Mouse (Mus musculus) G1E (cell line): ENCODE measurements at regions not wholly inside any gene's neighbourhood (a gene's known extent, or its start where the extent isn't known, plus 50 kb on each side); places are given as distances from the start of the nearest gene placed in this dataset.

ENCODE experiments used
- ATAC-seq: 2 replicates; pipeline ENCODE4 v1.8.0; 2016; ENCODE audit warnings: mild to moderate bottlenecking; ENCODE audit not compliant: insufficient number of reproducible peaks, poor library complexity, low FRiP score, severe bottlenecking; ENCODE audit errors: extremely low read depth
- DNase-seq: peaks from one replicate; pipeline ENCODE4 v3.0.0; 2012; ENCODE audit warnings: low spot score
- H3K27me3 ChIP-seq: 2 replicates; pipeline ENCODE4 v1.6.1; 2012; ENCODE audit warnings: mild to moderate bottlenecking, low read length, inconsistent platforms; ENCODE audit not compliant: insufficient read depth
- H3K36me3 ChIP-seq: replicated peaks from 2 replicates; pipeline ENCODE3; 2012; ENCODE audit warnings: mild to moderate bottlenecking, inconsistent platforms
- H3K4me1 ChIP-seq: 2 replicates; pipeline ENCODE4 v1.6.1; 2012; ENCODE audit warnings: low read depth, low read length, inconsistent platforms, mixed read lengths; ENCODE audit not compliant: insufficient read depth
- H3K4me3 ChIP-seq: 2 replicates; pipeline ENCODE4 v1.5.1; 2012; ENCODE audit warnings: low read depth, mild to moderate bottlenecking, inconsistent platforms, low read length, moderate library complexity, mixed read lengths
- H3K9me3 ChIP-seq: replicated peaks from 2 replicates; pipeline ENCODE4 v1.6.1; 2012; ENCODE audit warnings: inconsistent platforms
- CTCF ChIP-seq: IDR thresholded peaks from 2 replicates; pipeline ENCODE4 v1.5.1; 2012; ENCODE audit warnings: low read depth, low read length, inconsistent platforms, mixed read lengths
- GATA1 ChIP-seq: IDR thresholded peaks from 2 replicates; pipeline ENCODE4 v1.6.1; 2012; ENCODE audit warnings: borderline replicate concordance, low read length, inconsistent platforms, mixed read lengths
- GATA2 ChIP-seq: IDR thresholded peaks from 2 replicates; pipeline ENCODE4 v1.6.1; 2012; ENCODE audit warnings: low read depth, low read length, inconsistent platforms, borderline replicate concordance
- POLR2AphosphoS5 ChIP-seq: IDR thresholded peaks from 2 replicates; pipeline ENCODE4 v1.6.1; 2012; ENCODE audit warnings: low read depth, low read length, inconsistent platforms; ENCODE audit not compliant: insufficient replicate concordance
- TAL1 ChIP-seq: conservative IDR thresholded peaks from 2 replicates; pipeline ENCODE4 v1.6.1; 2012; ENCODE audit warnings: low read depth, low read length, inconsistent platforms, mixed read lengths

DNA sequence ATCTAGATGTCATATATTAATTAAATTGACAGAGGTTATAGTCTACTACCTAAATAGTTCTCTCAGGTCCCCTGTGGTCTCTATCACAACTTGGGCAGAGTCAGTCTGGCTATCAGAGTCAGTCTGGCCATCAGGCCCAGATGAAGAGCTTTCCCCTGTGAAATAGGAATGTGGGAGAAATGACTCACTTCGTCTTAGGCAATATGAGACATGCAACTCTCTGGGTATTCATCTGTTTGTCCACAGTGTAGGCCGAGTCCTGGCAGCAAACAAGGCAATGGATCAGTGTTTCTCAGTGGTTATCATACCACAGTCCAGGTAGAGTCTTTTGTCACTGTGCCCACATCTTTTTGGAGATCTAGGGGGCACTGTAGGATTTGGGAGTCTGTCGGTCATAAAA is 156.0 kb downstream of the Gm10260 start:
- H3K9me3 ChIP-seq = no peaks in the 10 kb centered on the region
- peaks cover 4% of the 10 kb centered on the region; the same call in 1 of the 2 replicates for H3K4me1 ChIP-seq
- peaks cover 41% of the 10 kb centered on the region for H3K27me3 ChIP-seq
- TF ChIP-seq GATA1 (no peak), CTCF (no peak), POLR2AphosphoS5 (no peak), GATA2 (no peak), TAL1 (no peak)
- no peaks in the 10 kb centered on the region for H3K36me3 ChIP-seq
- no peak overlapping the region for H3K4me3 ChIP-seq
- ATAC-seq (no peak), DNase-seq (no peak)

DNA sequence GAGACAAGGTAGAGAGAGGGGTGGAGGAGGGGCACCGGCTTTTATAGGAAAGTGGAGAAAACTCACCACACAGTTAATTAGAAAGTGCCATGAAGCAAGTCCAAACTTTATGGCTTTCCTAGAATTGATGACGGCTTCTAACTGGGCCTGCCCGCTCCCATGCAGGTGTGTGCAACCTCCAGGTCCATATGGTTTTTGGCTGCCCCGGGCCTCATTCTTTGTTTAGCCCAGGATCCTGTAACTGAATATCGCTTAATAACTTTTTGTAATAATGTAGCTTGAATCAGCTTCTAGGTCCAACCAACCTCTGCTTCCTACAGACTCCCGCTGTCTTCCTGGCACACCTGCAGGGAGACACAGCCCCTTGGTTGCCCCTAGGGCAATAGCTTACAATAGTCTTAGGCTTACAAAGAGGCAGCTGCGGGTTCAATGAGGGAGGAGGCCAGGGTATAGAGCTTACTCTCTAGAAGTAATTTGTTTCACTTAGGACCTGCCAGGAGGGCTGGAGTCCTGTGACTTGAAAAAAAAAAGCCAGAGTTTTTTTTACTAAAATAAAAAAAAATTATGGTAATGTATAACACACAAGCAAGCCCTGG is 159.2 kb downstream of the Gm10260 start:
- DNase-seq (no peak), ATAC-seq (no peak)
- peaks cover 39% of the 10 kb centered on the region for H3K27me3 ChIP-seq
- peaks cover 4% of the 10 kb centered on the region for H3K9me3 ChIP-seq
- H3K36me3 ChIP-seq = no peaks in the 10 kb centered on the region
- no peaks in the 10 kb centered on the region for H3K4me1 ChIP-seq
- H3K4me3 ChIP-seq = no peak overlapping the region
- TF ChIP-seq TAL1 (no peak), CTCF (no peak), GATA1 (no peak), GATA2 (no peak), POLR2AphosphoS5 (no peak)

DNA sequence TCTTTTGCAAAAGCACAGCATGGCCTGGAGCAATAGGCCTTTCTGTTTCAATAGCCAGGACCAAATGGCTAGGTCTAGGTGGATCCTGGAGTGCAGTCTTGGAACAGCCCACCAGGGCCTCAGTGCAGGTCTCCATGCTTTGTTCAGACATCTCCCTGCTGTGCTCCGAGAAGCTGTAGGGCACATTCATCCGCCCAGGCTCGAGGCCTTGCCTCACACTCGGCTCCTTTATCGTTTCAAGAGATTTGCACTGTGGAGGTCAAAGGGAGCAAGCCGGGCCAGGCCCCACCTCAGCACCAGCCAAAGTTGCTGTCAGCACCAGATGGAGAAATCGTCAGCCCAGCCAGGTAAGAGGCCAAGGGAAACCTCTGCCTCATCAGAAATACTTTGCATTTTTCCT is 160.3 kb downstream of the Gm10260 start:
- H3K36me3 ChIP-seq = no peaks in the 10 kb centered on the region
- H3K9me3 ChIP-seq = peaks cover 4% of the 10 kb centered on the region
- H3K4me1 ChIP-seq = no peaks in the 10 kb centered on the region
- H3K4me3 ChIP-seq = no peak overlapping the region
- no peak for ATAC-seq
- H3K27me3 ChIP-seq = peaks cover 43% of the 10 kb centered on the region
- TF ChIP-seq GATA2 = no peak
- TF ChIP-seq CTCF = no peak
- TF ChIP-seq TAL1 = no peak
- no peak for TF ChIP-seq POLR2AphosphoS5
- TF ChIP-seq GATA1 = no peak
- no peak for DNase-seq

DNA sequence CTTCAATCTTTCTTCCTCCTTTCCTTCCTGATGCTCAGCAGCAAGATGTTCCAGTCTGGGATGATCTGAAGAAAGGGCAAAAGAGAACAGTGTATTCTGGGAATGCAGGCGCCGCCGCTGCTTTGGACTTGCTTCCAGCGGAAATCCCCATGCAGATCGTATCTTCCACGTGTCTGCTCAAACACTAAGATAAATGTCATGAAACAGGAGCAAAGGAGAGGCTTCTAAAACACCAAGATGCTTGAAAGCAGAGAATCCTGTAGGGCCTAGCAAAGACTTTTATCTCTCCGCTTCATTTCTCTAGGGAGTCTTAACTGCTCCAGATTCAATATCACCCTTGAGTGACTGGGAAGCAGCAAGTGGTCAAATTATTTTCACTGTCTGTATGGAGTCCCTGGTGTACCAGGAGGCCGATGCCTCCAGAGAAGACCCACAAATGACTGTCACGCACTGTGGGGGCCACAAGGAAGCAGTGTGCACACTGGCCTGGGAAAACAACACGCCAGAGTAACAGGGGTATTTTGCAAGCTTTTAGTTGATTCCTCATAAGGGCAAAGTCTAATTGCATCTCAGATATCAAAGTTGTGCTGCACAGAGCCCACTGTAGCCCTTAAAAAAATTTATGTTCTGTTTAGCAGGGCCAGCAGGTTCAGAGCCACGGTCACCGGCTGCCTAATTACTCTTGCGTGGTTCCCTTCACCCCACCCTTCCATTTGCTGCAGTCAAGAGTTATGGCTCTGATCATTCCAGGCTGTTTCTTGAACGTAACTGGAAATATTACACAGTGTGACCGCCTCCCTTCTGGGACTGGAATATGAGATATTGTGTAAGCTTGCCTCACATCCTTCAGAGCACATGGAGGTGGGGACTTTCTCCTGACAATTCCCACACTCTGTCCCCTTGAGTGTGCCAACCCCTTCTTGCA is 161.7 kb downstream of the Gm10260 start:
- TF ChIP-seq GATA1 (no peak), TAL1 (no peak), CTCF (no peak), GATA2 (no peak), POLR2AphosphoS5 (no peak)
- ATAC-seq (no peak), DNase-seq (no peak)
- peaks cover 4% of the 10 kb centered on the region for H3K9me3 ChIP-seq
- no peaks in the 10 kb centered on the region for H3K36me3 ChIP-seq
- H3K27me3 ChIP-seq = peaks cover 50% of the 10 kb centered on the region
- H3K4me3 ChIP-seq = no peak overlapping the region
- H3K4me1 ChIP-seq = no peaks in the 10 kb centered on the region

DNA sequence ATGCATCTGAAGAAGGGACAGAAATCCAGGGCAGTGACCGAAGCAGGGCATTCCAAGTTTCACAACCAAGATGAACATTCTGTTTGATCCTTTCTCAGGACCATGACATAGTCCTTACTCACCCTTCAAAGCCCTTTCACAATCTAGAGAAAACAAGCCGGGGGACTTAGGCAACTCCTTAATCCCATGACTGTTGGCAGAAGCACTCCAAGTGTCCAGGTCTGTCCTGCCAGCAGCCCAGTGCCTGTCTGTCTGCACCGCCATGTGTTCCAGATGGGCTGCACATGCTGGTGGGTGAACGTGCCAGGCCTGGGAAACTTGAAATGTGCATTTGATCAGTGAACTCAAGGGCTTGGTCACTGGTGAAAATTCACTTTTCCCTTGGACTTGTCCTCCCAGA is 165.6 kb downstream of the Gm10260 start:
- no peaks in the 10 kb centered on the region for H3K4me1 ChIP-seq
- H3K4me3 ChIP-seq = no peak overlapping the region
- no peaks in the 10 kb centered on the region for H3K36me3 ChIP-seq
- peaks cover 4% of the 10 kb centered on the region for H3K9me3 ChIP-seq
- TF ChIP-seq POLR2AphosphoS5 (no peak), CTCF (no peak)
- ATAC-seq (no peak), DNase-seq (no peak)
- H3K27me3 ChIP-seq = peaks cover 55% of the 10 kb centered on the region

DNA sequence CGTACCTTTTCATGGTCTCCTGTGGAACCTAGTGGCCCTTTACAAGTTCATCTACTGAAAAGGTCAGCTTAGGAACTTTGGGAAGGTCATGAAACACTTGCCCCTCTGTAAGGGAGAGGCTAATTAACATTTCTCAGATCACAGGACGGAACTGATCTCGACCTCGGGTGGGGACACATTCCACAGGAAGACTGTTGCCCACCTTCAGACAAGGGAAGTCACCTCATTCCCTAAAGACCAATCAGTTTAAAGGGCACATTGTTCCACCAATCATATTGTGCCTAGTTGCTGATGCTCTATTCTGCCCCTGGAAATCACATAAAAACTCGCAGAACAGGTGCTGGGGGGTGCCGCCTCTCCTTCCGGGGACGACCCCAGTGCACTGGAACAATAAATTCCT is 170.8 kb downstream of the Gm10260 start:
- H3K4me3 ChIP-seq = no peak overlapping the region
- TF ChIP-seq TAL1 = no peak
- TF ChIP-seq POLR2AphosphoS5 = no peak
- no peak for TF ChIP-seq GATA1
- no peak for TF ChIP-seq CTCF
- no peak for TF ChIP-seq GATA2
- H3K4me1 ChIP-seq = no peaks in the 10 kb centered on the region
- peaks cover 56% of the 10 kb centered on the region for H3K27me3 ChIP-seq
- DNase-seq (no peak), ATAC-seq (no peak)
- H3K9me3 ChIP-seq = peaks cover 6% of the 10 kb centered on the region
- H3K36me3 ChIP-seq = no peaks in the 10 kb centered on the region
